Mouse (Mus musculus) lung, adult 2 months (tissue): ENCODE data around the gene Tent5b.

Experiments used
- CTCF ChIP-seq: fragments of 200-500 bp; IDR thresholded peaks from 2 replicates; pipeline ENCODE4 v1.5.1; 2011; ENCODE audit warnings: mild to moderate bottlenecking, low read length, control low read depth; ENCODE audit not compliant: insufficient read depth
- POLR2A ChIP-seq: fragments of 200-500 bp; IDR thresholded peaks from 2 replicates; pipeline ENCODE4 v1.6.1; 2011; ENCODE audit warnings: low read depth, mild to moderate bottlenecking, control low read depth, low read length, borderline replicate concordance; ENCODE audit errors: extremely low read depth

- TF ChIP-seq CTCF (no peak), POLR2A (no peak)
These were observed 17.7 kb downstream of the Tent5b start for GRCm38 (mm10) chr4:133497461-133498159.
